Mouse (Mus musculus) cerebellum, postnatal 10 days (tissue): ENCODE data around the gene 1700029I15Rik.

Experiments used
- DNase-seq, 2 experiments: peaks; one replicate each; pipeline ENCODE4 v3.0.0; 2021; ENCODE audit warnings: mixed read lengths in 2 of 2

1700029I15Rik gene

GRCm38 (mm10) chr2:92392318-92393264 is 10.3 kb downstream of the 1700029I15Rik start:
- peak; percentile 80 to 84 for DNase-seq

GRCm38 (mm10) chr2:92395535-92395934 is 13.2 kb downstream of the 1700029I15Rik start:
- no peak for DNase-seq

GRCm38 (mm10) chr2:92397436-92397835 is 15.1 kb downstream of the 1700029I15Rik start:
- peak; percentile 45 to 61 for DNase-seq

DNA sequence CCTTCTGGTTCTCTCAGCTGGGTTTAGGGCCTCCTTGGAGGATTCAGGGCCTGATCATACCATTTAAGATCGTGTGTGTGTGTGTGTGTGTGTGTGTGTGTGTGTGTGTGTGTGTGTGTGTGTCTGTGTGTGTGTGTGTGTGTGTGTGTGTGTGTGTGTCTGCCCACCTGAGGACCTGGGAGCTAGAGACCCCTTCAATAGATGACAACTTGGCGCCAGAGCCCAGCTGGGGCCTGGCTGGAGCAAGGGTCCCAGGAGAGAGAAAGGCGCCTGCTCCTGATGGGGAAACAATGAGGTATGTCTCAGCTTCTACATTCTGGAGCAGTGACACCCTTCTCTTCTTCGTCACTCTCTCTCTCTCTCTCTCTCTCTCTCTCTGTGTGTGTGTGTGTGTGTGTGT is 17.5 kb downstream of the 1700029I15Rik start:
- DNase-seq = peak in 1 of 2 experiments; percentile 46

GRCm38 (mm10) chr2:92400682-92401081 is 18.3 kb downstream of the 1700029I15Rik start:
- peak; percentile 74 to 78 for DNase-seq

DNA sequence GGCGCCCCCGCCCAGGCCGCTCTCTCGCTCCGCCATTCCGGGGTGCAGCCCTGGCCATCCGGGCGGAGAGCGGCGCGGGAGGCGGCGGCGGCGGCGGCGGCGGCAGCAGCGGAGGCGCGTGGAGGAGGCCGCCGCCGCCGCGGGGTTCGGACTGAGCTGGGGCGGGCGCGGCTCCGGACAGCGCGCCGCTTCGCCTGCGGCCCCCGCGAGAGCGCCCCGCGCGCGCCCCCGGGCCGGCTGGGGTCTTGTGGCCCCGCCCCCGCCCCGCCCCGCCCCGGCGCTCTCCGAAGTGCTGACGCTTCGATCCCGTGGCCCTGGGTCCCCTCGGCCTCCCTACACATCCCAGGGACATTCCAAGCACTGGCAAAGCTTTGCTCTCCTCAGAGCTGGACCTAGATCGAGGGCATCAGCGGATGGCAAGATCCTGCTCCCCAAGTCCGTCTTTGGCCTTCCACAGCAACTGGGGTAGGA is 18.8 kb downstream of the 1700029I15Rik start, which contains the start of gene Mapk8ip1:
Mapk8ip1 (minus strand) TSS at position 173 of the 471 bp plus-strand sequence.
- DNase-seq = peak; percentile 78

DNA sequence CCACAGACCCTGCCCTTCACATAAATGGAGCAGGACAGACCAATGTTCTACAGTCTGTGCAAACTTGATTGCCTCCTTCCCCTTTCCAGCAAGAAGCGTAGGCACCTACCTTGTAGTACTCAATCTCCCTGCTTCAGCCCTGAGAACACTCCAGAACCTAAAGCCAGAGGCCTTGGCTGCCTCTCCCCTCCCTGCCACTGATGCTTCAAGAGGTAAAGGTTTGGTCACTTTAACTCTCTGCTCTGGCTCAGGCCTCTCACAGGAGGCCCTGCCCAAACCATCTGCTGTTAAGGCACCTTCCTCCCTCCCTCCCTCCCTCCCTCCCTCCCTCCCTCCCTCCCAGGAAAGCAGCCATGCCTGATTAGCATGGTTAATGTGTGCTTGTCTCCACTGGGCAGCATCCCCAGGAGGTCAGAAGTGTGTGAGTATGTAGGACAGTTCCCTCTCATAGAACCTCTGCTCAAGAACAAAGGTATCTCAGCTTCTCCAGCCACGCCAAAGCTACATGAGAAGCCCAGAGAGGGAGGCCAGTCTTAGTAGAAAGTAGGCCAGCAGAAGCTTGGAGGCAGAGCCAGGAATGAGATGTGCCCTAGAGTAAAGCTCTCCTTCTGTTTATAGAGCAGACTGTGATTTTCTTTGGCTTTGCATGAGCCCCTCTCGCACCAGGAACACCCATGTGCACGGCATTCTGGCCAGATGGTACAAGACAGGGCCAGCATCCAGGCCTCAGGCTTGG is 20.4 kb downstream of the 1700029I15Rik start:
- peak; percentile 87 to 92 for DNase-seq

DNA sequence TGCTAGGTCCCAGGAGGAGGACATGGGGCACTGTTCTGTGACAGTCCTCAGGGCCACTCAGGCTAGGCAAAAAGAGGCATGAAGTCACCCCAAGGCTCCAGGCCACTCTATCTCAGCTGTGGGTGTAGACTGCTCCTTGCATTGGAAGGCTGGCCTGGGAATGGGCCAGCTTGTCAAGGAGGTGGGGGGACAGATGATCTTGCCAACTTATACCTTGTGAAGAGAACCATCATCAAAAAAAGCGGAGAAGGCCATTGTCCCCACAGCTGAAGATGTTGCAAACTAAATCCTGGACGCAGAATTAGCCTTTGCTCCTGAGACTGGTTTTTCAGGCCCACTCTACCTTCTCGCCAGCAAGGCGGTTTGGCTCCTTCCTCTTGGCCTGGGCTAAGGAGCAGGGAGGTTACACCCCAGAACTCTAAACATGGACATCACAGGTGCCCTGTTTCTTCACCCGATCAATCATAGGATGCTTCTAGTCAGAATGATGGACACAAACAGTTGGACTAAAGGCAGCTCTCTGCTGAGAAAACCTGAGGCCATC is 21.5 kb downstream of the 1700029I15Rik start:
- peak in 1 of 2 experiments; percentile 51 for DNase-seq

DNA sequence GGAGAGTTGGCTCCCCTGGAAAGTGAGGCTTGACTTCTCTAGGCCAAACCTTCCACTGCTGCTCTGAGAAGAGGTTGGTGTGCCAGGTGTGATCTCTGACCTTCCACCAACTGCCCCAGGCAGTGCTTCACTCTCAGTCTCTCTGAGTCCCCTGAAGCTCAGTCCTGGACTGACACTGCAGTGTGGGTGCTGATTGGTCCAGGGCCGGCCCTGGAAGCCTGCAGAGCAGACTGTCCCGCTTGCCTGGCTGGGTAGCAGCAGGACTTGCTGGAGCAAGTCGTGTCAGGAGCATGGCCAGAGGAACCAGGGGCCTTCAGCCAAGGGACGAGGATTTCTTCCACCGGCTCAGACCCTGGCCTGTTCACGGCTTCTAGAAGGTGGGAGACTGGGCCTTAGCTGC is 22.4 kb downstream of the 1700029I15Rik start:
- DNase-seq = peak; percentile 58 to 65

GRCm38 (mm10) chr2:92405687-92406086 is 23.3 kb downstream of the 1700029I15Rik start:
- DNase-seq = peak in 1 of 2 experiments; percentile 45

GRCm38 (mm10) chr2:92408309-92409045 is 26.1 kb downstream of the 1700029I15Rik start:
- no peak for DNase-seq

DNA sequence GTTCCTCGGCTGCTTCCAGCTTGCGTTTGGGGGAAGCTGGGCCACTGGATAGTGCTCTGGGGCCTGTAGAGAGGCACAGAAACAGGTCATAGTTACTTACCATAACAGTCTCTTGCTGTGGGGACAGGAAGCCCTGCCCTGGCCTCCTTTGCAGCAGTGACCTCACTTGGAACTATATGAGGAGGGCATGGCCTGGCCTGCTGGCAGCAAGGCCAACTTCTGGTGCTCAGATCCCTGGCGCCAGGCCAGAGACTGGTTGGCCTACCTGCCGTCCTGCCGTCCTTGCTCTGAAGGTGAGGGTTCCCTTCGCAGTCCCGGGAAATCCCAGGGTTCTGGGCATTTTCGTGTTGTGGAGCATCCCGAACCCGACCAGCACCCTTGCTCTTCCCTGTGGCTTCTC is 29.4 kb downstream of the 1700029I15Rik start:
- DNase-seq = peak; percentile 68 to 70

GRCm38 (mm10) chr2:92421723-92422387 is 39.5 kb downstream of the 1700029I15Rik start:
- DNase-seq = peak in 1 of 2 experiments; percentile 33

DNA sequence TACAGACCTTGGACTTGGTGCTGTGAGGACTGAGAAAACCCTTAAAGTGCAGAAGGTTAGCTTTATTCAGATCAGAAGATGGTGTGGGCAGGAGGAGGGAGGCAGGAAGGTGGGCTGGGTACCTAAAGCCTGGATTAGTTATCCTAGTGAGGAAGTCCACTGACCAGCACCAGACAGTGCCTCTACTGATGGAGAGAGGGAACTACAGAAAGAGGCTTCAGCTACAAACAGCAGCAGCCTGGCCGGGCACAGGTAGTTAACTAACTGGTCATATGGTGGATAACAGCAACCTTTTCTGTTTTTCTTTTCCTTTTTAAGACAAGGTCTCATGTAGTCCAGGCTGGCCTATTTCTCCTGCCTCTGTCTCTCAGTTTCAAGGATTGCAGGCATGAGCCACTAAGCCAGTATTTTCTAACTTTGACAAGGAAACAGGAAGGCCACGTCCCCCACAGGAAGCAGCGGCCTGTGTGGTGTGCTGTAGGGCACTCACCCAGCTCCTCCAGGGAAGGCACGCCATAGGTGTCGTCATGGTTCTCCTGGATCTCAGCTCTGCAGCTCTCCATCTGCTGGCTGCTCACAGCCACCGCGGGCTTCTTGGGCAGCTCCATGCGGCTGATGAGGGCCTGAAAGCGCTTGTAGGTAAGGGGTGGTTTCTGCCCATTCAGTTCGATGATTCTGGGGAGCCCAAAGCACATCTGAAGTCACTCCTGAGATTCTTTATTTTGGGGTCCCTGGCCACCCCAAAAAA is 40.2 kb downstream of the 1700029I15Rik start:
- DNase-seq = peak; percentile 53 to 66

GRCm38 (mm10) chr2:92423156-92423555 is 40.8 kb downstream of the 1700029I15Rik start:
- DNase-seq = no peak

GRCm38 (mm10) chr2:92423702-92424461 is 41.5 kb downstream of the 1700029I15Rik start:
- DNase-seq = peak; percentile 85 to 90

- DNase-seq = peak in 1 of 2 experiments; percentile 36
These were observed 42.3 kb downstream of the 1700029I15Rik start for GRCm38 (mm10) chr2:92424462-92425308.

GRCm38 (mm10) chr2:92425366-92425765 is 43.0 kb downstream of the 1700029I15Rik start:
- DNase-seq = no peak

GRCm38 (mm10) chr2:92426426-92426825 is 44.1 kb downstream of the 1700029I15Rik start:
- DNase-seq = peak; percentile 72 to 79
